In the genomic region with DNA sequence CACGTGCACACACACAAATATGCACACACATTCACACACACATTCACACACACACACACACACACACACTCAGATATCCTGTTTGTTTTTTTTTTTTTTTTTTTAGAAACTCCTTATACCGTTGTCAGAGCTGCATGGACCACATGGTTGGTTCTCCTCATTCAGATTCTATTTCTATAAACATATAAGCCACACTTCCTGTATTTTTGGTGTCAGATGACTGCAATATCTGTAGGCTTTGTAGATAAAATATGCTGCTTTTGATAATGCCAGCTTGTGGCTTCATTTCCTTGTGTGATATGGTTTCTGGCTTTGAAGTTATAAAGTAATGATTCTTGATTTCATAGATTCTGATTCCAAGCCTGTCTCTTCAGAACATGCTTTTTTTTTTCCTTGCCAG, we compare ENCODE assay signal across 30 mouse cellular contexts.
A peak's percentile ranks its signal among the peaks of the same experiment; 100 is the strongest.
DNase-seq lines count a peak whose midpoint lies in the region; ATAC-seq and TF ChIP-seq lines count a peak whose summit lies in the region.
"Had no signal": no experiment of that assay in that cellular context is flagged by ENCODE, and none has a peak within 500 bp of the region (broad histone marks: within the 10 kb centered on the region; RNA-seq: fewer than 3 reads in every experiment).

No protein-coding gene starts in this region.

- H3K36me3 ChIP-seq in midbrain, postnatal 0 days (ENCODE audit: insufficient read depth, low read length): no peaks in the 10 kb centered on the region
- no peaks in the 10 kb centered on the region for H3K36me3 ChIP-seq in forebrain, embryonic 13.5 days (ENCODE audit: poor library complexity, severe bottlenecking)
- H3K36me3 ChIP-seq: embryonic facial prominence, embryonic 10.5 days; embryonic facial prominence, embryonic 13.5 days; heart, embryonic 12.5 days; heart, embryonic 15.5 days; hindbrain, embryonic 10.5 days had no signal

- H3K27ac ChIP-seq in midbrain, postnatal 0 days (ENCODE audit: low read depth, low read length): no peak overlapping the region
- no peak overlapping the region for H3K27ac ChIP-seq in forebrain, embryonic 13.5 days
- H3K27ac ChIP-seq: embryonic facial prominence, embryonic 10.5 days; embryonic facial prominence, embryonic 13.5 days; gastrocnemius, adult 2 months; heart, embryonic 15.5 days; hindbrain, embryonic 10.5 days; hindbrain, embryonic 14.5 days had no signal

- H3K4me1 ChIP-seq in midbrain, postnatal 0 days (ENCODE audit: insufficient read depth, low read length): no peaks in the 10 kb centered on the region
- no peaks in the 10 kb centered on the region for H3K4me1 ChIP-seq in forebrain, embryonic 13.5 days
- H3K4me1 ChIP-seq: embryonic facial prominence, embryonic 10.5 days; heart, embryonic 12.5 days; heart, embryonic 15.5 days; hindbrain, embryonic 10.5 days had no signal

- H3K9ac ChIP-seq in midbrain, postnatal 0 days (replicated peaks; ENCODE audit: low read length, poor library complexity, severe bottlenecking): no peak overlapping the region
- no peak overlapping the region for H3K9ac ChIP-seq in forebrain, embryonic 13.5 days
- H3K9ac ChIP-seq: embryonic facial prominence, embryonic 13.5 days; forebrain, postnatal 0 days; heart, embryonic 12.5 days; heart, embryonic 15.5 days; hindbrain, embryonic 14.5 days had no signal

- no peak overlapping the region for H3K4me2 ChIP-seq in midbrain, postnatal 0 days (ENCODE audit: low read depth, low read length, poor library complexity, severe bottlenecking)
- no peak overlapping the region for H3K4me2 ChIP-seq in forebrain, embryonic 13.5 days
- H3K4me2 ChIP-seq: embryonic facial prominence, embryonic 13.5 days; heart, embryonic 12.5 days; heart, embryonic 15.5 days; hindbrain, embryonic 14.5 days had no signal

- DNase-seq in 416B (ENCODE audit: low read depth): peak; percentile 83
- DNase-seq in midbrain, postnatal 0 days (ENCODE audit: low spot score): no peak
- no peak for DNase-seq in layer of hippocampus, adult 8-10 months (ENCODE audit: low spot score in 2 of 2)
- DNase-seq: adrenal gland, adult 8-10 months; adrenal gland, postnatal 36 days; B cell, adult 2 months; cerebellum, adult 11 months; cerebellum, adult 2 months; cerebellum, adult 9-11 months; cerebellum, postnatal 25 days; embryo, embryonic 11 days; forebrain, postnatal 0 days; gastrocnemius, adult 2 months; gastrocnemius, postnatal 14 days; heart, adult 18-20 months; heart, postnatal 10 days; heart, postnatal 36 days had no signal

- TF ChIP-seq CTCF in midbrain, postnatal 0 days (IDR thresholded peaks at IDR 0.05): no peak

- H3K27me3 ChIP-seq in midbrain, postnatal 0 days (ENCODE audit: insufficient read depth, low read length): no peaks in the 10 kb centered on the region
- H3K27me3 ChIP-seq in forebrain, embryonic 13.5 days: no peaks in the 10 kb centered on the region
- H3K27me3 ChIP-seq: embryonic facial prominence, embryonic 13.5 days; heart, embryonic 12.5 days; heart, embryonic 15.5 days had no signal

- H3K9me3 ChIP-seq in midbrain, postnatal 0 days (ENCODE audit: low read length): no peaks in the 10 kb centered on the region
- no peaks in the 10 kb centered on the region for H3K9me3 ChIP-seq in forebrain, embryonic 13.5 days (replicated peaks)
- H3K9me3 ChIP-seq: embryonic facial prominence, embryonic 10.5 days; embryonic facial prominence, embryonic 13.5 days; heart, embryonic 12.5 days; heart, embryonic 15.5 days; hindbrain, embryonic 10.5 days had no signal

- 86% methylated on average over 2 of the region's 2 CpGs for WGBS in midbrain, postnatal 0 days
- whole genome bisulfite sequencing in forebrain, embryonic 13.5 days: 90% methylated on average over 2 of the region's 2 CpGs

- ATAC-seq in common myeloid progenitor, adult 5-6 weeks (replicated peaks; ENCODE audit: low read depth, poor library complexity, severe bottlenecking): peak; percentile 79
- ATAC-seq in megakaryocyte, adult 5-6 weeks (ENCODE audit: poor library complexity, severe bottlenecking): peak; percentile 59
- ATAC-seq in midbrain, postnatal 0 days (ENCODE audit: low FRiP score): no peak
- ATAC-seq in forebrain, embryonic 13.5 days: no peak
- ATAC-seq: CD4-positive, CD25-positive, alpha-beta regulatory T cell, adult 4 months; forebrain, embryonic 14.5 days; forebrain, postnatal 0 days; intestine, postnatal 0 days had no signal

- H3K4me3 ChIP-seq in midbrain, postnatal 0 days (ENCODE audit: low read depth, low read length): no peak overlapping the region
- no peak overlapping the region for H3K4me3 ChIP-seq in forebrain, embryonic 13.5 days
- H3K4me3 ChIP-seq: embryonic facial prominence, embryonic 10.5 days; embryonic facial prominence, embryonic 13.5 days; erythroblast, embryonic 14.5 days; gastrocnemius, adult 2 months; heart, embryonic 12.5 days; heart, embryonic 15.5 days; hindbrain, embryonic 10.5 days had no signal

Comparison
In these comparisons a context has a peak if more than half of its experiments do, and no peak if none do; other contexts are left out.
1. ATAC-seq: peak in common myeloid progenitor, adult 5-6 weeks (single experiment) and megakaryocyte, adult 5-6 weeks (single experiment); none in midbrain, postnatal 0 days (single experiment) and forebrain, embryonic 13.5 days (single experiment).